Mouse (Mus musculus) cerebellum, postnatal 10 days (tissue): ENCODE measurements around the gene Enpp3.

ENCODE experiments used
- DNase-seq, 2 experiments: peaks; one replicate each; pipeline ENCODE4 v3.0.0; 2021; ENCODE audit warnings: mixed read lengths in 2 of 2

The Enpp3 gene

DNA sequence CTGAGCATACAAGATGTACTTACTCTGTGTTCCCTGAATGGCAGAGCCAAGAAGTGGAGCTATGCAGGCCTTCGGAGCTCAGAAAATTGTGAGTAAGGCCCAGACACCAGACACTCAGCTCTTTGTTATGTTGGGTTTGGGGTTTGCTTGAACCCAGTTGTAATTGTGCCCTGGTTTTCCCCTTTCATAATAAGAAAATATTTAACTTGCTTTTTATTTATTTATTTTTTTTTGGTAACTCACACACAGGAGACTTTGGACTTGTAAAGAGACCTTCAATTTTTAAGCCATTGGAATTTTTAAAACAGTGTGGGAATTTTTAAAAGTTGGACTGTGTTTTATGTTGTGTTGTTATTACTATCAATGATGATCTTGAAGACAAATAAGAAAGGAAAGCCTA is at the start of gene Enpp3:
TSS of gene Enpp3 (minus strand) at position 148 of the 400 bp plus-strand sequence.
- DNase-seq: no peak

DNA sequence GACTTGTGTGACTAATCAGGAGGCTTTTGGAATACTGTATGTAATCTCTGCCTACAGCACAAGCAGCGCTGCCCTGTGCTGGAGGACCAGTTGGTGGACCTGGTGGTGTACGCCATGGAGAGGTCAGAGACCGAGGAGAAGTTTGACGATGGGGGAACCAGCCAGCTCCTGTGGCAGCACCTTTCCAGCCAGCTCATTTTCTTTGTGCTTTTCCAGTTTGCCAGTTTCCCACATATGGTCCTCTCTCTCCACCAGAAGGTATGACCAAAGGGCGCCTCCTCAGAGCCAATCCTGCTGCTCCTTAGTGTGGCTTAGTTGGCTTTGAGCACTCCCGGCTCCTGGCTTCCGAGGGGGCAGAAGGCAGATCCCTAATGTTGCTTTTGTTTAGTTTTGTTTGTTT is 45.7 kb upstream of the Enpp3 start:
- DNase-seq: no peak

DNA sequence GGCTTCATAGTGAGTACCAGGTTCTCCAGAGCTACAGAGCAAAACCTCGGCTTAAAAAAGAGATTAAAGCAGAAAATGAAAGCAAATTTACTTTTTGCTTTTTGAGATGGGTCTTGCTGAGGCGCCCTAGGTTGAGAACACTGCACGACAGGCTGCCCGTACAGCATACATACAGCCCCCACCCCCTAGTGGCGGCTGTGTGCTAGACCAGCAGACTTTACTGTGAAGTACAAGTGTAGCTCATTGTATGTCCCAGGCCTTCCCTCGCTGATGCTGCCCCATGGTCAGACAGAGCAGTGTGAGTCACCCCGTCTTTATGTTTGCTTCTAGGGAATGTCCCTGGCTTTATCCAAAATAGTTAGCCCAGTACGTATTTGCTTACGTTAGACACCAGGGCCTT is 43.4 kb upstream of the Enpp3 start:
- DNase-seq: peak; percentile 14 to 20

DNA sequence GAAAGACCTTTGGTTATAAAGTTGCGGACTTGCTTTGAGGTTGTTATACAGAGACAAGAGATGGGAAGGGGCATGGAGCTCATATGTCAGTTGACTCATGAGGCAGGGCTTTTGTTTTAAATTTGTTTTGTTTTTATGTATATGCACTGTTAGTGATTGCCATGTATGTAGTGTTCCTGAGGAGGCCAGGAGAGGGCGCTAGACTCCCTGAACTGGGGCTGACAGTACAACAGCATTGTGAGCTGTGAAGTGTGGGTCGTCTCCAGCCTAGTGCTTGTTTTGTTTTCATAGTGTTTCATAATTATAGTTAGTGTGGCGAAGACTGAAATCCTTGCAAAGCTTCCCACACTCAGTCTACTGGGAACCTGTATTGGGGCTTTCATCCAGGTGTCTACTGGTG is 31.0 kb upstream of the Enpp3 start:
- peak in 1 of 2 experiments; percentile 8 for DNase-seq

DNA sequence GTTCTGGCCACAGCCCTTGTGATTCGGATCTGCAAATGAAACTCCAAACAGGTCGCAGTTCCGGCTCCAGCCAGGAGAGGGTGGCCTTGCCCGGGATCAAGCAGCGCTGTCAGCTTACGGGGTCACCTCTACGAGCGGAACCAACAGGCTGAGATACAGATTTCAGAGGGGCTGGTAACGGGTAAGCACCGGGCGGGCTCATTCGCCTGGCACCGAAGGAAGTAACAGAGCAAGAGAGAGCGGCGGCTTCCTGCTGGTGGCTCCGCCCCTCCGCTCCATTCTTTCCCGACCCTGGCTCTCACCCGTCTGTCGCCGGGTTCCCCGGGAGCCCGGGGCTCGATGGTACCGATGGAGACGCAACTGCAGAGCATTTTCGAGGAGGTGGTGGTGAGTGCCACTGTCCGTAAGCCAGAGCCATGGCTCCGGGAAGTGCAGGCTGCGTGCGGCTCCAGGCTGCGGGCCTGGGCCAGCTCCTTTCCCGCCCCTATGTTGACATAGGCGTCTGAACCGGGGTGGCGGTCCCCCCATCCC is 27.2 kb upstream of the Enpp3 start, which contains the start of gene Med23:
TSS of gene Med23 (plus strand) at position 227 of the 531 bp plus-strand sequence.
- peak; percentile 98 to 99 for DNase-seq

DNA sequence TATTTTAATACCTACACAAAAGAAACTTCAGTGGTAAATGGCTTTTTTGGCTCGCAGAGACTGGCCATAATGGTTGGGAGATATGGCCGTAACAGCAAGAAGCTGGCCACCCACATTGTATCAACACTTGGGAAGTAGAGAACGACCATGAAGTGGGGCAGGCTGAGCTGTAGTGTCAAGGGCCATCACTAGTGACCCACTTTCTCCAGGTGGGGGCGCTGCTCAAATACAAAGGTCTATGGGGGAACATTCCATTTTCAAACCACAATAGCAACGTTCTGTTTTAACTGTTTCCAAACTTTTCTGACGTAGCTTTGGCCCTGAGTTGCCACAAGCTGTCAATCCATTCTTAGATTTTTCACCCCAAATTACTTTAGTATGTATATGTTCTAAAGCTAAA is 21.8 kb upstream of the Enpp3 start:
- no peak for DNase-seq

DNA sequence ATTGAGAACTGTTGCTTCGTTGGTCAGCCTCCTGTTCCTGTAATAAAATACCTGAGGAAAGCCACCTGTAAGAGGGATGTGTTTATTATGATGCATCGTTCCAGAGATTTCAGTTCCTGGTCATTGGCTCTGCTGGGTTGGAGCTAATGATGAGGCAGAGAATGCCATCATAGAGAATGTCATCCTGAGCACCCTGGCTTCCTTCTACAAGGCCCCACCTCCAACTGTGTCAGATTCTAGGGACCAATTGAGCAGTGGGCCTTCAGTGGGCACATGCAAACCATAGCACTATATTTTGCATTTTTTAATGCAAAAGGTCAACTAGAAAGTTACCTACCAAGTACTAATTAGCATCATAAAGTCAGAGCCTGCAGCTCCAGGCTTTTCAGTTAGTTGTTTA is 20.5 kb upstream of the Enpp3 start:
- no peak for DNase-seq

DNA sequence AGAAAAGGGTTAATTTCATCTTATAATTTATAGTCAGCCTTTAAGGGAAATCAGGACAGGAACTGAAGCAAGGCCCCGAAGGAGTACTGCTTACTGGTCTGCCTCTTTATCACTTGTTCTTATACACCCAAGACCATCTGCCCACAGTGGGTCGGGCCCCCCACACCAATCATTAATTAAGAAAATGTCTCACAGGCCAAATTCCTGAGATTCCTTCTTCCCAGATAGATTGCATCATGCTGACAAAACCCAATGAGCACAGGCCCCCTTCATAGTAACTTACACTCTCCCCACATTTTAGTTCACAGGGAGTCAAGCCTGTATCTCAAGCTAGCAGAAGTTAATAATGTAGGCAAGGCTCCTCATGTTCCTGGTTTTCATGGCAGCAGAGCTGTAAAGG is 625 bp downstream of the Enpp3 start:
- DNase-seq: no peak

DNA sequence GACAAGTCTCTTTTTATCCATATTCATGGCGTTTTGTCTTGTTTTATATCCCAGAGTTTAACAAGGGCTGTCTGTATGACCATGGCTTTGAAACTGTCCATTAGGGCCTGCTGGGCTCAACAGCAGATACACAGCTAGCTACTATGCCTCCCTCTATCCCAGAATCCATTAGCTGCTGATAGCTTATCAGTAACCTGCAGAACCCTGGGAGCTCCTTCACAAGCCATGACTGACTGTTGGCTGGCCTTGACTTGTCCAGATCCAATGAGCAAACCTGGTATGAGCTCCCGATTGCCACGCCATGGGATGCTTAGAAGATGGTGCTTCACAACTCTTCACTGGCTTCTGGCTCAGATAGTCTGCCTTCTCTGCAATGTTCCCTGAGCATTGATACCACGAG is 1.8 kb downstream of the Enpp3 start:
- DNase-seq: no peak

DNA sequence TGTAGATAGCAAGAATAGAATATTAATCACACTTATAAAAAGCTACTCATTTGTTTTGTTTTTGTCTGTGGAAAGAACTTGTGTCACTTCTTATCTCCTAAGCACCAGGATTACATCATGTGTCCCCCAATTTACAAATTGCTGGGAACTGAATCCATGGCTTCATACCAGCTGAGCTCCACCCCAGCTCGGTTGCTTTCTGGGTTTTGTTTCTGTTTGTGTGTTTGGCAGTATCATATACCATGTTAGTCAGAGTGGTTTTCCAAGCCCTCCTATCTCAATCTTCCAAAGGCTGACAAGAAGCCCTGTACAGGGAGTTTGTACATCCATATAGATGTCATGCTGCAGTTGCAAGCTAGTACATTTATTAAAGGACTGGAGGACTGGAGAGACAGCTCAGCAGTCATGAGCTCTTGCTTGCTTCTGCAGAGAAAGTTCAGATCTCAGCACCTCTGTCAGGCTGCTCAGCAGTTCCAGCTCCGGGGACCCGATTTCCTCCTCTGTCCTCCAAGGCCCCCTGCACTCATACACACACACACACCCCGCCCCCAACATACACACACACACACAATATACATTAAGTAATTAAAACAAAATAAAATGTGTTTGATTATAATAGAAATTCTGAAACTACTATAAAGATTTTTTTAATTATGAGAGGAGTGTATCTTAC is 6.1 kb downstream of the Enpp3 start:
- no peak for DNase-seq

DNA sequence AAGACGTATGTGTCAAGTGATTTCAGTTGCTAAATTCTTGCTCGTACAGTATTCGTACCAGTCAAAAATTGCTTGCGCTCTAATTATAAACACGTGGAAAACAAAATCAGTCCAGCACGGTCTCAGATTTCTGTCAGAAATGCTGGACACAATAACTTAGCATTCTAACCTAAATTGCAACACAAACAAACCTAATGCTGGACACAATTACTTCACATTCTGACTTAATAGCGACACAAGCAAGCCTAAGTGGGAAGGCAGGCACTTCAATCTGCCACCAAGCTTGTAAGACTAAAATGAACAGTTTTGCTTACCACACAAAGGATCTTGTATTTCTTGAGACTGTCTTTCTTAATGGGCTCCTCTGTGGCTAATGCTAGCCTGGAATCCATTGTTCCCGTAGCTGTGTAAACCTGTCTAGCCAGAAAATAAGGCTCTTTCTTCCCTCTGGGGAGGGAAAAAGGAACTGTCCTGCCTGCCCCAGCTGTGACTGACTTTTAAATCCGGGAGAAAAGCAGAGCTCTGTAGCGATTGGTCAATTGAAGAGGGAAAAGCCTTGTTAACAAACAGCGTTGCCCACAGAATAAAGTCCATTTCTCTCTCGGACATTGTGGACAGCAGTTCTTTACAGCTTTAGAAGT is 6.8 kb downstream of the Enpp3 start:
- DNase-seq: no peak

DNA sequence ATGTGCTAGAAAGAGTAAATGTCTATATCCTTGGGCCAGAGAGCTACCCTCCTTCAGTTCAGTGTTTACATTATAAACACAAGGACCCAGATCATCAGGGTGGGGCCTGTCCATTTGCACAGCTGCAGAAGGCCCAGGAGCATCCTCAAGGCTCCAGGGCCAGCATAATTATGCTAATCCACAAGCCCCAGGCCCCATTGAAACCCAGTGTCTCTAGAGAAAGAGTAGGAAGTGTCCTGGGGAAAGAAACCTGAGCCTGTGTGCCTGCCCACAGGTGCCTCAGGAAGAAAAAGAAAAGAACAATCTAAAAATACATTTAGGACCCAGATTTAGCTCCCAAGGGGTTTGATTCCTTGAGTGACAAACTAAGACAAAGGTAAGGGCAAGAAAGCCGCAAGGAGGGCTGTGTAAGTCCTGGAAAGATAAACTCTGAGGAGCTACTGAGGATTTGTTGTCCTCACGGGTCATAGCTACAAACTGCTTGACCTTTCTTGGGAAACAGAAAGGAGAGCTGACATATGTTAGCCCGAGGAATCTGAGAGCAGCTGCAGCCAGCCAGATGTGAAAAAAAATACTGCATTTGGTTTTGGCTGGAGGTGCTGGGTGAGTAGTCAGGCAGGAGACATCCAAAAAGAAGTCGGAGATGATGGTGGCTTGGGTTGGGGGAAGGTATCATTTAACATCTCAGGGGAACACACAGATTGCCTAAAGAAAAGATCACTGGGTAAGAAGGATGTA is 7.8 kb downstream of the Enpp3 start:
- DNase-seq: no peak

DNA sequence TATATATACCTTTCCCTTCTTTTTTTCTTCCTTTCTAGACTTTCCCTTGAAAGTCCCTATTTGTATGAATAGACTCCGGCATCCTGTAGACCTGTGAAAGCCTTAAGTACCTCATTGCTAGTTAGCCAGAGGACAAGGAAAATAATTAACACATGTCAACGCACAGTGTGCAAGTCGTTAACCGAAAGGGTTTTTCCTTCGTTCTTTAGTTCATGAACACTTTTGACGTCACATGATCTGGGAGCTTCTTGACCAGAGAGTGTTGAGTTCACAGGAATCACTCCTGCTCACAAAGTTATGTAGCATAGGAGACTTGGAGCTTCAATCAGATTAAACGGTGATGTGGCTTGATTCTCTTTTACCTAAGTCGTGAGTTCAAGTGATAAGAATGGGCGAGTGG is 10.3 kb downstream of the Enpp3 start:
- no peak for DNase-seq

DNA sequence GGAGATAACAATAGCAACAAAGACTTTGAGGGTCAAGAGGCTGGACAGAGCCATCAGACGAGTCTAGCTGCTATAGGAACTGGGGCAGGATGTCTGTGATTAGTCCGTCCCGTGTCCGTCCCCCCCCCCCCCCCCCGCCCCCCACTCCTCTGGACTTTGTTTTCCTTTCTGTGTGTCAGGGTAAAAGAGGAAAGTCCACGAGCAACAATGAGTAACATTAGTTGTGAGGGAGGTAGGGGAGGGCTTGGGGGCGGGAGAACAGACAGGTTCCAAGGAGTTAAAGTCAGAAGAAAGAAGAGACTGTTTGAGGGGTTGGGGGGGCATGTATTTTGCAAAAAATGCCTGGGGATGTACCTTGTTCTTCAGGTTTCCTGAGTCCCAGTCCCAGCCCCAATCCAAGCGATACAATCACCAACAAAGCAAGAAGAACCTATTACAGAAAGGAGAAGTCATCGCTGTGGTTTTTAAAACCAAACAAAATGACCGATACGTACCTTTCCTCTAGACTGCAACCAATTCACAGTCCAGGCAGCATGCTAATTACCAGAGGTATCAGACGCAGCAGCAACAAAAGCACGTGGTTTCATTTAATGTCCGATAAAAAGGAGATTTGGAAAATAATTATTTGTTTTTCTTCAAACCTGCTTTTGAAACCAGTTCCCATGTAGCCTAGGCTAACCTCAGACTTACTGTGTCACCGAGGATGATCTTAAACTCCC is 11.1 kb downstream of the Enpp3 start:
- DNase-seq: no peak

DNA sequence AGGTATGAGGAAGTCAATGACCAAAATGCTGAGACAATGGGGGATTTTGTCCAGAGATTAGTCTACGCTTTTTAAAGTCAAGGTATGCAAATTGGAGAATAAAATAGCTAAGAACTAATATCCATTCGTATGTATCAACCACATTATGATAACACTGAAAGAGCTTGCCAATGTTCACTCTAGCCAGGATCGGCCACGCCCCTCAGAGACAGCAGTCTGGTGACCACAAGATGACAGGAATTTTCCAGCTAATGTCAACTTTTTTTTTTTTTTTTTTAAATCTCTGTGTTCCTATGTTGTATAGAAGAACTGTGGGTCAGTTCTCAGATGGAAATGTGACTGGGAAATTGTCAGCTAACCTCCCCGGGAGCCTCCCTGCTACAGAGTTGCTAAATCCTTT is 12.2 kb downstream of the Enpp3 start:
- no peak for DNase-seq

DNA sequence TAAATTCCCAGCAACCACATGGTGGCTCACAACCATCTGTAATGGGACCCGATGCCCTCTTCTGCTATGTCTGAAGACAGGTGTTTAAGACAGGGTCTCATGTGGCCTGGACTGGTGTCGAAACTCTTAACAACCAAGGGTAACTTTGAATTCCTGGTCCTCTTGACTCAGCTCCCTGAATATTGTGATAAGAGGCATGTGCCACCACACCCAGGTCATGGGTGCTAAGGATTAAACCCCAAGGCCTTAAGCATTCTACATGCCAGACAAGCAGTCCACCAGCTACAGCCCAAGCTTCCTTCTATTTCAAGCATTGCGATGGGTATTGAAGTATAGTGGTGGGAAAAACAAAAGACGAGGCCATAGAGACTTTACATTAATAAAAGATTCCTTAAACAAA is 14.5 kb downstream of the Enpp3 start:
- no peak for DNase-seq

DNA sequence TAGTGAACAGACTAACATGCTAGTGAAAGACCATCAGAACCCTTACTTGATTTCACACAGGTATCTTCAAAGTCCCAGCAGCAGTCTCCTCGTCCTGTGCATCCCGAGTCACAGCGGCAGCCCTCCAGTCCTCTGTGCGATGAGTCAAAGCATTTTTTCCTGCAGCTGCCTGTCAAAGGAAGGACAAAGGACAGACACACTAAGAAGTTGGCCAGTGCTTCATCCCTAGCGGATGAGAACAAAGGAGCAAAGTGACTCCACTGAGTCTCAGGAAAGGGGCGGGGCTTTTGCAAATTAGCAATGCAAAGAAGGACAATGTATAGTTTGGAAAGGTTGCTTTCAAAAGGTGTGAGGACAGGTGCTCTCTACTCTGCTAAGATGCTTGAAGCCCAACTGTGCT is 16.5 kb downstream of the Enpp3 start:
- DNase-seq: no peak

DNA sequence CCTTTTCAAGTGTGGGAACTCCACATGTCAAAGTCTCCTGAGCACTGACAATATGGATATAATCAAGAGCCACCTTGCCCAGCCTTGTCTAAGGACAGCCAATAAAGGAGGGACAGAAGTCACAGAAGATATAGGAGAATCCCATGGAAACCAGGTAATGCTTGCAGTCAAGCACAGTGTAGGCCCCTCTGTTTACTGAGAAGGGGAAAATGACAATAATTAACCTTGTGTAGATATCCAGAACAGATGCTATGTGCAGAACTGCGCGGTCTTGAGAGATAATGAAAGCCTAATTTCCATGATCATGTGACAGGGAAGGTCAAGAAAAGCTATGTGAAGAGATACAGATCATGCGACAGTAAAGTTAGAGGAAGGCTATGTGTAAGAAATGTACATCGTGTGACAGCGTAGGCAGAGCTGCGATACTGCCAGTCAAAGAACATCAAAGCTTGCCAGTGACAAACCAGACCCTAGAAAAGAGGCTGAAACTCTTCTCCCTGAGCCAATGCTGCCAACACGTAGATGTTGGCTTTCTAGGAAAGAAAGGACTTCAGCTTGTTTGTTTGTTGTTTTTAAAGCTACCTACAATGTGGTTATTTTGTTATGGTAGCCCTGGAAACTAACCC is 17.1 kb downstream of the Enpp3 start:
- no peak for DNase-seq

DNA sequence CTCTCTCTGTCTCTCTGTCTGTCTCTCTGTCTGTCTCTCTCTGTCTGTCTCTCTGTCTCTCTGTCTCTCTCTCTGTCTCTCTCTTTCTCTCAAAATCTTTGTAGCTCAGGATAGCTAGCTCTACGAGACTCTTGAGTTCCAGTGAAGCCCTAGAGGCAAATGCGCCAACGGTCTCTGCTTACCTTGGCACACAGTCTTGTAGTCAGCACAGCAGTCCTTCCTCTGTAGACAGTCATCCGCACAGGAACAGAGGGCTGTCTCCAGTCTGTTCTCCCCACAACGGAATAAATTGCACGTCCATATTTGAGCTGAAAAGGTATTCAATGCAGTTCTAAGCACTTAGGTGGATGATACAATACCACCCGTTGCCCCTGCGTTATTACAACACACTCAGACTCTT is 18.0 kb downstream of the Enpp3 start:
- DNase-seq: no peak

DNA sequence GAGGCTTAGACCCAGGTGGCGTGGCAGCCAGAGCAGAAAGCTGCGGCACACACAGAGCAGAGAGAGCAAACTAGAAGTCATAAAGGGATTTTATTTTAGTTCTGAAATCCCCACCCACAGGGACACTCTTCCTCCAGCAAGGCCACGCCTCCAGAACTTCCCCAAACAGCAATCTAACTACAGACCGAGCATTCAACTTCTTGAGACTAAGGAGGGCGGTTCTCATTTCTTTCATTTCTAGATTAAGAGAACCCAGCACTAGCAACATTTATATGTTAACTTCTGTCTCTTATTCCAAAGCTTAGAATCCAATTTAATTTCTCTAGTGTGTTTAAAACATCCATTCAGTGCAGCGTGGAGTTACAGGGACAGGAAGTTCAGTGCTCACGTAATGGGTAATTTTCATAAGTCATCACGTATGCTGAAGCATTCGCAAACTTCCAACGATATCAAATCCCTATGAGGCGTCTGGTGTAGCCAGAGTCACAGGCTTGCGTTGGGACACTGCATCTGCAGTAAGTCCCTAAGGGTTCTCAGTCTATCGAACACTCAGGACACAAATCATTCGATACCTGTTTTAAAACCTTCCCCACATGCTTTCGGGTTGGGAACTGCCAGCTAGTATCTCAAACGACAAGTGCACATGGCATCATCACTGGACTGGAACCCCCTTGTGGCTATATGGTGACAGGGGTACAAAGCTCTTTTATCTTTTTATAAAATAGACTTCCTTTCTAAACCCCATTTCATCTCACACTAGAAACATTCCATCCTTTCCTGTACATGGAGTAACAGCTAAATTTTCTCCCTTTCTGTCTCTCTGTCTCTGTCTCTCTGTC is 18.7 kb downstream of the Enpp3 start:
- DNase-seq: no peak

DNA sequence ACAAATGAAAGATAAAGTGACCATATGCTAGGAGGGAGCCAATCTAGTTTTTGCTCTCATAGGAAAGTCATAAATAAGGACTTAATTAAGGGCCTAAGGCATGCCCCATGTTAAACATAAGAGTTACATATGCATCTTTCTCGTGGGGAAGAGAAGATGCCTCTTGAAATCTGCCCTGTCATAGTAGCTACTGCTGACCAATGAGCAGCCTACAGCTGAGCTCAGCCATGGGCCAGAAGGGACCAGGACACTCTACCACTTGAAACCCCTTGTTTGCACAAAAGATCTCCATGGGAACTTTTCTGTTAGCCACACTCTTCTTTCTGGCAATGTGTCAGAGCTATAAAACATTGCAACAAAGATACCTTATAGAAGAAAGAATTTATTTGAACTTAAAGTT is 19.4 kb downstream of the Enpp3 start:
- DNase-seq: no peak

DNA sequence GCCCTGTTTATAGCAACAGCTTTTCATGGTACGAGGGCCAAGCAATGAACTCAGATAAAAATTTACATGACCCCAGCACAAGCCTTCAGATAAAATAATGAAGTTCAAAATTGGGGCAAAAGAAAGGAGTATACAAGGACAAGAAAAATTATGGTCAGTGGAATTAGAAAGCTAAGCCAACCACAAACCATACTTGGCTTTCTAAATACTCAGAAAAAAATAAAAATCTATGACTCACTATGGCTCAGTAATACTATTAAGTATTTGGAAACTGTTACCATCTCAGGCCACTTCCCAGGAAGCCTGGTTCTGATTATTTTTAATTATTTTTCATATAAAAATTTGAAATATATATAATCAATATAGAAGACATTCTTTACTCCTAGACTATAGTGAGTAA is 19.8 kb downstream of the Enpp3 start:
- no peak for DNase-seq
